Mouse (Mus musculus) midbrain, embryonic 14.5 days (tissue): Measurements from ENCODE around the gene Lmo7. TPM values are rescaled to one million over a fixed set of nuclear protein-coding genes. Genes with fewer than 3 reads are reported as not detected.
A peak's percentile ranks its signal among the peaks of the same experiment; 100 is the strongest.

Source experiments
- ATAC-seq: fragments of 200-750 bp; cut with Nextera tagmentation; 2 replicates; pipeline ENCODE4 v1.8.0; 2017; ENCODE audit warnings: moderate number of reproducible peaks, moderate library complexity; ENCODE audit not compliant: low FRiP score, low TSS enrichment
- DNase-seq: peaks from one replicate; pipeline ENCODE4 v3.0.0-alpha.2; 2015
- H3K27ac ChIP-seq: fragments of 300-500 bp; sonication (generic); replicated peaks from 2 replicates; pipeline ENCODE4 v1.5.1; 2014; ENCODE audit warnings: mild to moderate bottlenecking, low read depth, low read length, moderate library complexity
- H3K27me3 ChIP-seq: fragments of 300-500 bp; sonication (generic); 2 replicates; pipeline ENCODE4 v1.6.1; 2014; ENCODE audit warnings: low read length, control low read depth, mixed read lengths; ENCODE audit not compliant: control insufficient read depth, insufficient read depth
- H3K36me3 ChIP-seq: fragments of 300-500 bp; sonication (generic); 2 replicates; pipeline ENCODE4 v1.6.1; 2014; ENCODE audit warnings: low read length, control low read depth; ENCODE audit not compliant: control insufficient read depth, insufficient read depth
- H3K4me1 ChIP-seq: fragments of 300-500 bp; sonication (generic); 2 replicates; pipeline ENCODE4 v1.6.1; 2014; ENCODE audit warnings: mild to moderate bottlenecking, antibody characterized with exemption, low read length, control low read depth; ENCODE audit not compliant: control insufficient read depth, insufficient read depth
- H3K4me2 ChIP-seq: fragments of 300-500 bp; sonication (generic); 2 replicates; pipeline ENCODE4 v1.6.1; 2014; ENCODE audit warnings: mild to moderate bottlenecking, low read length, moderate library complexity
- H3K4me3 ChIP-seq: fragments of 300-500 bp; sonication (generic); replicated peaks from 2 replicates; pipeline ENCODE4 v1.5.1; 2014; ENCODE audit warnings: low read depth, low read length
- H3K9ac ChIP-seq: fragments of 300-500 bp; sonication (generic); replicated peaks from 2 replicates; pipeline ENCODE4 v1.6.1; 2014; ENCODE audit warnings: mild to moderate bottlenecking, low read length, moderate library complexity
- H3K9me3 ChIP-seq: fragments of 300-500 bp; sonication (generic); 2 replicates; pipeline ENCODE4 v1.6.1; 2016; ENCODE audit warnings: low read length, control low read depth, mixed read lengths; ENCODE audit not compliant: control insufficient read depth
- WGBS: fragments of 180-500 bp; shearing (Covaris S2); extraction: QIAGEN DNeasy Blood & Tissue Kit; methylation state at CpG from one replicate; pipeline ENCODE4 v1.1.7; 2014; 5-methylcytosine and 5-hydroxymethylcytosine counted together
- polyA plus RNA-seq: library from polyadenylated mRNA; unstranded; fragments of >200 nt; fragmentation: Nextera tagmentation; extraction: Ambion mirVana; gene quantifications from 2 replicates; pipeline ENCODE4 v1.2.1, GENCODE M21; 2014

Lmo7 gene
- polyA plus RNA-seq, 1 experiment from 2014 or later, result 1.7 TPM

DNA sequence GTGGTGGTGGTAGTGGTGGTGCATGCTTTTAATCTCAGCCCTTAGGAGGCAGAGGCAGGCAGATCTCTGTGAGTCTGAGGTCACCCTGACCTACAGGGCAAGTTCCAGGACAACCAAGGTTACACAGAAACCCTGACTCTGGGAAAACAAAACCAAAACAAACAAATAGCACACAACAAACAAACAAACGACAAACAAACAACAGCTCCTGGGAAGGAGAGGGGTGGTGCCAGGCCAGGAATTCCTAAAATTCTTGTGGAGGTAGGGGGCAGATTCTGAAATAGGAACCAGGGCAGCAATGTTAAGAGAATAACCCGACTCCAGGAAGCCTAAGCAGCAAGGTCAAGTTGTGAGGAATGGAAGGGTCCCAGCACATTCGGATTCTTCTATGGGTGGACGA is 7.7 kb downstream of the Lmo7 start:
- Histone ChIP-seq H3K9ac (no peak overlapping the region), H3K36me3 (no peaks in the 10 kb centered on the region), H3K4me2 (no peak overlapping the region), H3K27me3 (no peaks in the 10 kb centered on the region), H3K4me3 (no peak overlapping the region), H3K9me3 (no peaks in the 10 kb centered on the region), H3K27ac (no peak overlapping the region), H3K4me1 (no peaks in the 10 kb centered on the region)
- DNase-seq (no peak), ATAC-seq (no peak)
- 84% methylated on average over 4 of the region's 4 CpGs for WGBS

DNA sequence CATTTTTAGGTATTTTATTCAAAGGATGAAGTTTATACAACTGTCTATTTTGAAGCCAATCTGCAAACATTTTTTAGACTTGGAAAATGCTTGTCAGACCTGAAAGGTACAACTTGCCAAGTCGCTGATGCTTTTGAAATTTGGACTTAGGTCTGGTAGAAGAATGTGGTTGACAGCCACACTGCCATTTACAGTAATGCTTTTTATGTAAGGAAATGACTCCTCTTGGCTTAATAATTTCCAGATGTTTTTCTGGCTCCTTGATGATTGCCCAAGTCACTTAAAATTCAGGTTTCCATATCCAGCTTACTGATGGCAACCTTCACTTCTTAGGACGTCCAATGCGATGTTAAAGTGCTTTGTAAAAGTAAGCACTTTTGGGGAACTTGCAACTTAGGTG is 16.9 kb downstream of the Lmo7 start:
- Histone ChIP-seq H3K27ac (no peak overlapping the region), H3K9ac (no peak overlapping the region), H3K36me3 (no peaks in the 10 kb centered on the region), H3K4me1 (no peaks in the 10 kb centered on the region), H3K9me3 (no peaks in the 10 kb centered on the region), H3K4me3 (no peak overlapping the region), H3K4me2 (no peak overlapping the region), H3K27me3 (no peaks in the 10 kb centered on the region)
- no peak for DNase-seq
- no peak for ATAC-seq
- 90% methylated on average over 3 of the region's 3 CpGs for WGBS

DNA sequence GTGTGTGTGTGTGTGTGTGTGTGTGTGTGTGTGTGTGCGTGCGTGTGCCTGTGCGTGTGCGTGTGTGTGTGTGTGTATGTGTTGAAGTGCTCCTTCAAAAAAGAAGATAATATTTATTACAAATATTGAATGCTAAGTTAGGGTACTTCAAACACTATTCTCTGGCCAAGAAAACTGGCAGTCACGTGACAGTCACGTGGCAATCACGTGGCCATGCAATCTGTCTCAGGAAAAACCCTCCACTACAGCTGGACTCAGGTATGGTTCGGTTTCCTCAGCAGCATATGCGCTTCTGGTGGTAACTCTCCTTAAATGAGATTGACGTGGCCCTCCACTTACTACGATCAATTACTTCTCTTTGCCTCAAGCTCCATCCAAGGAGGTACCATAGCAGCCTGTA is 18.1 kb downstream of the Lmo7 start:
- no peak for ATAC-seq
- DNase-seq, result no peak
- Histone ChIP-seq H3K4me3 (no peak overlapping the region), H3K27ac (no peak overlapping the region), H3K4me1 (no peaks in the 10 kb centered on the region), H3K36me3 (no peaks in the 10 kb centered on the region), H3K27me3 (no peaks in the 10 kb centered on the region), H3K9ac (no peak overlapping the region), H3K9me3 (no peaks in the 10 kb centered on the region), H3K4me2 (no peak overlapping the region)
- WGBS, result 97% methylated on average over 11 of the region's 11 CpGs

DNA sequence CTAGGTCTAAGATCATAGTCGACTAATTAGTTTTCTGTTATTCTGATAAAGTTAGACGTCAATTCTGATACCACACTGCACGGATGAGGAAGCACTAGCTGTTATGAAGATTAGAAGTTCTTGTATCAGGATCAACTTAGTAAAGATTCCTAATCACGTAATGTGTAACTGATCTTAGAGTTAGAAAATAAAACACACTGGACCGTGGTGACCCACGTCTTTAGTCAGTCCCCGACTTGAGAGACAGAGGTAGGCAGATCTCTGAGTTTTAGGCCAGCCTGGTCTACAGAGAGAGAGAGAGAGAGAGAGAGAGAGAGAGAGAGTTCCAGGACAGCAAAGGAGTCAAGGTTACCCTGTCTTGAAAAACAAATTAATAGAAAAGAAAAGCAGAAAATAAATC is 18.7 kb downstream of the Lmo7 start:
- WGBS, result 77% methylated on average over 7 of the region's 7 CpGs

DNA sequence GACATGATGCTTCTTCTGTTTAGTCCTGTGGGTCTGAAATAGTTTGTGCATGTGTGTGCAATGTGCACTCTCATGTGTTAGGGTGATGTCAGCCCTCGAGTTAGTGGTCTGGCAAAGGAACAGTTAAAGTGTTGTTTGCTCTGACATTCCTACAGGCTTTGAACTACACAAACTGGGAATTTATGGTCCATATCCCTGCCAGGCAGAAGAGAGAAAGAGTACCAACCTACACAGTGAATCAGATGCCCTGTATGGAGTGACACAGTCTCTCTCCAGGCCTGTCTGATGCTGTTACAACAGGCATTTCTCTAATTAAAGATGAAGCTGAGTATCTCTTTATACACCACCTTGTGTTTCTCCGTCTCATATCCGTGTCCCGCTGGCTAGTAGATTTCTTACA is 21.2 kb downstream of the Lmo7 start:
- H3K9me3 ChIP-seq, result no peaks in the 10 kb centered on the region
- H3K9ac ChIP-seq, result no peak overlapping the region
- H3K4me3 ChIP-seq, result no peak overlapping the region
- H3K4me1 ChIP-seq, result no peaks in the 10 kb centered on the region
- ATAC-seq (no peak), DNase-seq (no peak)
- H3K27ac ChIP-seq, result no peak overlapping the region
- 90% methylated on average over 4 of the region's 4 CpGs for whole genome bisulfite sequencing
- H3K4me2 ChIP-seq, result no peak overlapping the region
- no peaks in the 10 kb centered on the region for H3K27me3 ChIP-seq
- H3K36me3 ChIP-seq, result no peaks in the 10 kb centered on the region

More for the DNA sequence above, 18.7 kb downstream of the Lmo7 start:
- H3K9ac ChIP-seq, result no peak overlapping the region
- no peaks in the 10 kb centered on the region for H3K4me1 ChIP-seq
- no peak overlapping the region for H3K4me3 ChIP-seq
- no peaks in the 10 kb centered on the region for H3K36me3 ChIP-seq
- H3K27me3 ChIP-seq, result no peaks in the 10 kb centered on the region
- no peak overlapping the region for H3K4me2 ChIP-seq
- H3K27ac ChIP-seq, result no peak overlapping the region
- ATAC-seq (no peak), DNase-seq (no peak)
- no peaks in the 10 kb centered on the region for H3K9me3 ChIP-seq

GRCm38 (mm10) chr14:101755425-101755824 is 25.7 kb downstream of the Lmo7 start:
- DNase-seq (peak; percentile 36), ATAC-seq (no peak)
- Histone ChIP-seq H3K9me3 (no peaks in the 10 kb centered on the region), H3K36me3 (no peaks in the 10 kb centered on the region), H3K4me3 (no peak overlapping the region), H3K9ac (no peak overlapping the region), H3K27ac (no peak overlapping the region), H3K4me1 (no peaks in the 10 kb centered on the region), H3K27me3 (no peaks in the 10 kb centered on the region), H3K4me2 (no peak overlapping the region)
- WGBS, result 33% methylated on average over 4 of the region's 4 CpGs

GRCm38 (mm10) chr14:101762267-101762666 is 32.5 kb downstream of the Lmo7 start:
- Histone ChIP-seq H3K9me3 (no peaks in the 10 kb centered on the region), H3K4me2 (no peak overlapping the region), H3K4me3 (no peak overlapping the region), H3K4me1 (no peaks in the 10 kb centered on the region), H3K9ac (no peak overlapping the region), H3K27me3 (no peaks in the 10 kb centered on the region), H3K27ac (no peak overlapping the region), H3K36me3 (no peaks in the 10 kb centered on the region)
- ATAC-seq, result no peak
- WGBS, result 49% methylated on average over 1 of the region's 1 CpGs
- peak; percentile 68 for DNase-seq

GRCm38 (mm10) chr14:101763762-101764295 is 34.1 kb downstream of the Lmo7 start:
- DNase-seq (no peak), ATAC-seq (no peak)
- Histone ChIP-seq H3K9me3 (no peaks in the 10 kb centered on the region), H3K27me3 (no peaks in the 10 kb centered on the region), H3K4me3 (no peak overlapping the region), H3K4me1 (no peaks in the 10 kb centered on the region), H3K36me3 (no peaks in the 10 kb centered on the region), H3K9ac (no peak overlapping the region), H3K4me2 (no peak overlapping the region), H3K27ac (no peak overlapping the region)
- WGBS, result 24% methylated on average over 3 of the region's 3 CpGs

DNA sequence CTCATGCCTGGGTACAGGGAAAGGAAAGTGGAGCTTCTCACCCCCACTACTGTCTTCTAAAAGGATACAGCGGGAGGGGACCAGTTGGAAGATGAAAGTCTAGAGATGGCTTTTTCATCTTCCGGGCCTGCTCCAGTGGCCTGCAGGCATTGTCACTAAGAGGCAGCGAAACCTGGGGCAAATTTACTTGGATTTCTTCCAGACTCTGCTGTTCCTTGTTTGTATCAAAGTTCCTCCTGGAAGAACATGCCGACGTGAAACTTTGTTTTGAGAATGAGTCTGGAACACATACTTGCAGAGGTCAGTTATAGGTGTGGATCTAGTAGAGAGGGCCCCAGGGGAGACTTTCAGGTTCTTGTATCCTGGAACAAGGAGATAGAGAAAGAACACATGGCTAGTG is 41.6 kb downstream of the Lmo7 start:
- no peaks in the 10 kb centered on the region for H3K9me3 ChIP-seq
- H3K36me3 ChIP-seq, result no peaks in the 10 kb centered on the region
- 90% methylated on average over 5 of the region's 5 CpGs for WGBS
- no peak overlapping the region for H3K27ac ChIP-seq
- no peak overlapping the region for H3K4me3 ChIP-seq
- no peak overlapping the region for H3K9ac ChIP-seq
- H3K4me1 ChIP-seq, result no peaks in the 10 kb centered on the region
- DNase-seq (no peak), ATAC-seq (no peak)
- H3K4me2 ChIP-seq, result no peak overlapping the region
- H3K27me3 ChIP-seq, result no peaks in the 10 kb centered on the region
